Mouse (Mus musculus) myocyte (in vitro differentiated cells): Measurements from ENCODE around the gene C6. TPM values are rescaled to one million over a fixed set of nuclear protein-coding genes. Genes with fewer than 3 reads are reported as not detected.

Source experiments
- H3K27me3 ChIP-seq: one replicate; pipeline ENCODE4 v1.6.1; 2011; ENCODE audit not compliant: control insufficient read depth, insufficient read depth, insufficient read length
- H3K36me3 ChIP-seq: one replicate; pipeline ENCODE4 v1.6.1; 2011; ENCODE audit not compliant: control insufficient read depth, insufficient read depth
- H3K4me2 ChIP-seq: one replicate; pipeline ENCODE4 v1.6.1; 2011; ENCODE audit warnings: low read depth, control low read depth
- H3K4me3 ChIP-seq: one replicate; pipeline ENCODE4 v1.5.1; 2011; ENCODE audit warnings: mild to moderate bottlenecking, control low read depth, moderate library complexity
- H3K79me2 ChIP-seq: one replicate; pipeline ENCODE4 v1.6.1; 2011; ENCODE audit not compliant: control insufficient read depth, insufficient read depth
- H3ac ChIP-seq: one replicate; pipeline ENCODE4 v1.6.1; 2011; ENCODE audit not compliant: control insufficient read depth, insufficient read length
- CEBPB ChIP-seq: IDR thresholded peaks from 2 replicates; pipeline ENCODE4 v1.6.1; 2011; ENCODE audit warnings: mild to moderate bottlenecking, moderate library complexity; ENCODE audit not compliant: poor library complexity, insufficient read depth, severe bottlenecking
- E2F4 ChIP-seq: IDR thresholded peaks from one replicate; pipeline ENCODE4 v1.6.1; 2011; ENCODE audit warnings: mild to moderate bottlenecking, control low read depth, moderate library complexity; ENCODE audit not compliant: insufficient read depth
- MAX ChIP-seq: IDR thresholded peaks from one replicate; pipeline ENCODE4 v1.6.1; 2011; ENCODE audit warnings: low read depth, mild to moderate bottlenecking, control low read depth
- MYOD1 ChIP-seq, 3 experiments: IDR thresholded peaks; one replicate each; pipeline ENCODE4 v1.6.1; 2011; ENCODE audit warnings: control low read depth in 2 of 3, low read depth in 2 of 3, mild to moderate bottlenecking in 2 of 3, moderate library complexity in 1 of 3; ENCODE audit not compliant: insufficient read length in 2 of 3, control insufficient read depth in 1 of 3
- MYOG ChIP-seq, 3 experiments: IDR thresholded peaks; one replicate each; pipeline ENCODE4 v1.6.1; 2011; ENCODE audit warnings: control low read depth in 2 of 3, low read depth in 2 of 3, mild to moderate bottlenecking in 2 of 3; ENCODE audit not compliant: insufficient read length in 2 of 3, control insufficient read depth in 1 of 3, insufficient read depth in 1 of 3
- POLR2A ChIP-seq: IDR thresholded peaks from one replicate; pipeline ENCODE4 v1.6.1; 2011; ENCODE audit warnings: low read depth, mild to moderate bottlenecking, control low read depth, moderate library complexity; ENCODE audit not compliant: insufficient read length
- POLR2AphosphoS2 ChIP-seq: IDR thresholded peaks from one replicate; pipeline ENCODE4 v1.6.1; 2011; ENCODE audit warnings: low read depth, control low read depth; ENCODE audit not compliant: insufficient read length
- REST ChIP-seq: IDR thresholded peaks from one replicate; pipeline ENCODE4 v1.6.1; 2011; ENCODE audit warnings: mild to moderate bottlenecking, control low read depth, moderate library complexity; ENCODE audit not compliant: insufficient read depth, insufficient read length
- SRF ChIP-seq: IDR thresholded peaks from one replicate; pipeline ENCODE4 v1.6.1; 2011; ENCODE audit warnings: low read depth; ENCODE audit not compliant: control insufficient read depth, insufficient read length
- TCF12 ChIP-seq: IDR thresholded peaks from one replicate; pipeline ENCODE4 v1.6.1; 2011; ENCODE audit warnings: mild to moderate bottlenecking, control low read depth; ENCODE audit not compliant: poor library complexity, insufficient read depth, severe bottlenecking
- TCF3 ChIP-seq: IDR thresholded peaks from one replicate; pipeline ENCODE4 v1.6.1; 2011; ENCODE audit warnings: low read depth, control low read depth; ENCODE audit not compliant: insufficient read length
- USF1 ChIP-seq: IDR thresholded peaks from one replicate; pipeline ENCODE4 v1.6.1; 2011; ENCODE audit warnings: low read depth, mild to moderate bottlenecking, control low read depth, moderate library complexity
- polyA plus RNA-seq: library from polyadenylated mRNA; unstranded; fragments of >200 nt; fragmentation: generic; extraction: Trizol; gene quantifications from one replicate; pipeline ENCODE4 v1.2.1, GENCODE M21; 2012; ENCODE audit warnings: missing spikeins

Gene C6
- polyA plus RNA-seq, 1 experiment = not detected

- no peak overlapping the region for H3K4me2 ChIP-seq
- no peak overlapping the region for H3ac ChIP-seq
- no peaks in the 10 kb centered on the region for H3K79me2 ChIP-seq
- H3K4me3 ChIP-seq = no peak overlapping the region
- H3K36me3 ChIP-seq = no peaks in the 10 kb centered on the region
- H3K27me3 ChIP-seq = no peaks in the 10 kb centered on the region
- no peak for TF ChIP-seq POLR2A
- no peak for TF ChIP-seq MYOD1 (IDR thresholded peaks at IDR 0.05; ENCODE audit: control insufficient read depth in 1 of 3, insufficient read length in 2 of 3, low read depth in 2 of 3)
- no peak for TF ChIP-seq TCF12
- TF ChIP-seq USF1 = no peak
- no peak for TF ChIP-seq TCF3
- no peak for TF ChIP-seq MYOG (IDR thresholded peaks at IDR 0.05; ENCODE audit: control insufficient read depth in 1 of 3, insufficient read depth in 1 of 3, insufficient read length in 2 of 3, low read depth in 2 of 3)
- TF ChIP-seq SRF = no peak
- no peak for TF ChIP-seq POLR2AphosphoS2
- no peak for TF ChIP-seq E2F4
- TF ChIP-seq CEBPB = no peak
These were observed 88.7 kb downstream of the C6 start for GRCm38 (mm10) chr15:4815711-4816110.

GRCm38 (mm10) chr15:4816752-4817493 lies 89.9 kb downstream of the C6 start:
- Histone ChIP-seq H3K36me3 (no peaks in the 10 kb centered on the region), H3K27me3 (no peaks in the 10 kb centered on the region), H3K4me2 (peak overlapping the region; percentile 69), H3K4me3 (no peak overlapping the region), H3K79me2 (no peaks in the 10 kb centered on the region), H3ac (no peak overlapping the region)
- TF ChIP-seq POLR2AphosphoS2 (no peak), E2F4 (no peak), TCF3 (peak; percentile 90), REST (no peak), MYOD1 (IDR thresholded peaks at IDR 0.05; ENCODE audit: control insufficient read depth in 1 of 3, insufficient read length in 2 of 3, low read depth in 2 of 3) (peak; percentile 68 to 95 (median 95)), MYOG (IDR thresholded peaks at IDR 0.05; ENCODE audit: control insufficient read depth in 1 of 3, insufficient read depth in 1 of 3, insufficient read length in 2 of 3, low read depth in 2 of 3) (peak; percentile 71 to 95 (median 77)), SRF (no peak), POLR2A (no peak), USF1 (no peak), TCF12 (peak; percentile 91), MAX (no peak), CEBPB (0 out of 2 replicates have a peak, but pooled peaks have one; percentile 9)

- no peaks in the 10 kb centered on the region for H3K27me3 ChIP-seq
- TF ChIP-seq SRF (no peak), E2F4 (no peak), USF1 (no peak), TCF12 (no peak), CEBPB (no peak), TCF3 (no peak), POLR2AphosphoS2 (no peak), MAX (no peak), MYOD1 (IDR thresholded peaks at IDR 0.05; ENCODE audit: control insufficient read depth in 1 of 3, insufficient read length in 2 of 3, low read depth in 2 of 3) (no peak), POLR2A (no peak), REST (no peak), MYOG (IDR thresholded peaks at IDR 0.05; ENCODE audit: control insufficient read depth in 1 of 3, insufficient read depth in 1 of 3, insufficient read length in 2 of 3, low read depth in 2 of 3) (no peak)
- H3K4me3 ChIP-seq = no peak overlapping the region
- H3ac ChIP-seq = no peak overlapping the region
- H3K4me2 ChIP-seq = no peak overlapping the region
- no peaks in the 10 kb centered on the region for H3K36me3 ChIP-seq
- no peaks in the 10 kb centered on the region for H3K79me2 ChIP-seq
These were observed 91.5 kb downstream of the C6 start for GRCm38 (mm10) chr15:4818437-4818836.

GRCm38 (mm10) chr15:4821161-4821560 lies 94.2 kb downstream of the C6 start:
- no peaks in the 10 kb centered on the region for H3K79me2 ChIP-seq
- TF ChIP-seq E2F4 = no peak
- TF ChIP-seq MYOG (IDR thresholded peaks at IDR 0.05; ENCODE audit: control insufficient read depth in 1 of 3, insufficient read depth in 1 of 3, insufficient read length in 2 of 3, low read depth in 2 of 3) = peak in 1 of 3 experiments; percentile 22
- no peak for TF ChIP-seq REST
- no peak for TF ChIP-seq CEBPB
- H3K36me3 ChIP-seq = no peaks in the 10 kb centered on the region
- no peak overlapping the region for H3K4me2 ChIP-seq
- no peak overlapping the region for H3K4me3 ChIP-seq
- H3K27me3 ChIP-seq = no peaks in the 10 kb centered on the region
- no peak overlapping the region for H3ac ChIP-seq

- Histone ChIP-seq H3K36me3 (no peaks in the 10 kb centered on the region), H3K79me2 (no peaks in the 10 kb centered on the region), H3K4me2 (no peak overlapping the region), H3K4me3 (no peak overlapping the region), H3K27me3 (no peaks in the 10 kb centered on the region), H3ac (no peak overlapping the region)
- TF ChIP-seq TCF3 (no peak), SRF (no peak), TCF12 (no peak), CEBPB (no peak), POLR2AphosphoS2 (no peak), USF1 (no peak), MYOD1 (IDR thresholded peaks at IDR 0.05; ENCODE audit: control insufficient read depth in 1 of 3, insufficient read length in 2 of 3, low read depth in 2 of 3) (no peak), E2F4 (no peak), MYOG (IDR thresholded peaks at IDR 0.05; ENCODE audit: control insufficient read depth in 1 of 3, insufficient read depth in 1 of 3, insufficient read length in 2 of 3, low read depth in 2 of 3) (no peak), POLR2A (no peak), MAX (no peak), REST (no peak)
These were observed 94.8 kb downstream of the C6 start for GRCm38 (mm10) chr15:4821824-4822223.
